Mouse (Mus musculus) gastrocnemius, adult 2 months (tissue): ENCODE data around the gene Ndufa4l2. TPM values are rescaled to one million over a fixed set of nuclear protein-coding genes. Genes with fewer than 3 reads are reported as not detected.
A peak's percentile ranks its signal among the peaks of the same experiment; 100 is the strongest.

Source experiments
- DNase-seq: peaks from one replicate; pipeline ENCODE4 v3.0.0; 2022
- H3K27ac ChIP-seq: fragments of 200-600 bp; 2 replicates; pipeline ENCODE4 v1.8.1; 2022; ENCODE audit warnings: mild to moderate bottlenecking
- H3K4me3 ChIP-seq: fragments of 200-600 bp; 2 replicates; pipeline ENCODE4 v1.8.1; 2022; ENCODE audit warnings: mild to moderate bottlenecking, moderate library complexity
- CTCF ChIP-seq: fragments of 200-600 bp; IDR thresholded peaks from 2 replicates; pipeline ENCODE4 v1.8.1; 2022; ENCODE audit warnings: antibody characterized with exemption, mild to moderate bottlenecking, moderate library complexity
- intact Hi-C: fragments of 180-260 bp; cut with DNase I; formaldehyde crosslinking; loops from one replicate; pipeline ENCODE4 v1.15.1; 2025
- total RNA-seq, 2 experiments: library from RNA; stranded (reverse); gene quantifications; 2 replicates each; pipeline ENCODE4 v1.2.3; 2021

The Ndufa4l2 gene
- total RNA-seq, 2 experiments from 2014 or later, result 8.1 to 16.5 TPM

DNA sequence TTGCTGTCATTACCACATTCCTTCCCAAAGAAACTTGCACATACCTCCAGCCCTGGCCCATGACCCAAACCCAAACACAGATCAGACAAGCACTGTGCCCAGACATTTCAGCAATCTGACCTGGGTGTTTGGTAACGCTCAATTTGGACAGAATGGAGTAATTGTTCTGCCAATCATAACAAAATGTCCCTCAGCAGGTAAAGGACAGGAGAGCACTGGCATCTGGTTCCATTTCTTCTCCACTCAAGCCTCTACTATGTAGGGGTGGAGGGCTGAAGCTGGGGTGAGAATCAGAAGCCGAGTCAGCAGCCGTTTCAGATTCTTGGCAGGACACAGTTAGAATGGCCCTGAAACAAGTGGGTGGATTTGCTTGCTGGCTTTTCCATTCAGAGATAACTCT is 22.6 kb upstream of the Ndufa4l2 start:
- intact Hi-C loops, result no loop called here
- H3K27ac ChIP-seq, result peak overlapping the region; percentile 87

DNA sequence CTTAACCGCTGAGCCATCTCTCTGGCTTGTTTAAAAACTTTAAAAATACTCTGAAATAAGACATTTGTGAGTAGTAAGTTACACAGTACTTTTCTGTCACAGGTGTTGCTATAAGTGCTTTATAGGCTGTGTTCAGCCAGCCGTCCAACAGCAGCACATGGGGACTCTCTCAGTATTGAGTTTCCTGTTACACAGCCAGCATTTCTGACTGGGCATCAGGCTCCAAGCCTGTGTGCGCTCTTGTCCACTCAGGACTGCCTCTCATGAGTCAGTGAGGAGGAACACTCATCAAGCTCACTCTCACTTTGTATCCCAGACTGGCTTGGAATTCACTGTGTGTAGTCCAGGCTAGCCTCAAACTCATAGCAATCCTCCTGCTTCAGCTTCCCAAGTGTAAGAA is 18.6 kb upstream of the Ndufa4l2 start:
- intact Hi-C loops, result no loop called here
- peak; percentile 65 for DNase-seq

More for the DNA sequence above, 22.6 kb upstream of the Ndufa4l2 start:
- no peak for DNase-seq
- H3K4me3 ChIP-seq, result peak overlapping the region; percentile 27
- no peak for TF ChIP-seq CTCF

DNA sequence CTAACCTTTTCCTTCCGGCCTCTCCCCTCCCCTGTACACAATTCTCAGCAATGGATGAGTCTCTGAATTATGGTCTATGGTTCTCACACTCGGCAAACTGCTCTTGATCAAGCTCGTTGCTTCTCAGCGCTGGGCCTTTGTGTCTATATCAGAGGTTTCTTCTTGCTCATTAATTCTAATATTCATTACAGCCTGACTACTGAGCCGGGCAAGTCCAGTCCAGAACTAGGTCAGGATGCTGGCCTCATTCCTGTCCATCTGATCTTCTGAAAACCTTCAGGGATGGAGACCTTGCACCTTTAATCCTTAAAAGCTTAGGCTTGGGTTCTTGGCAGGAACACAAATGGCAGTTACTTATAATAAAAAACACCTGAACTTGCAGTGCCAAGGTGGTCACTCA is 15.3 kb upstream of the Ndufa4l2 start:
- Histone ChIP-seq H3K27ac (peak overlapping the region; percentile 97), H3K4me3 (no peak overlapping the region)
- intact Hi-C loops, result no loop called here
- no peak for TF ChIP-seq CTCF
- DNase-seq, result no peak

More for the DNA sequence above, 18.6 kb upstream of the Ndufa4l2 start:
- Histone ChIP-seq H3K4me3 (no peak overlapping the region), H3K27ac (peak overlapping the region; percentile 74)
- no peak for TF ChIP-seq CTCF

DNA sequence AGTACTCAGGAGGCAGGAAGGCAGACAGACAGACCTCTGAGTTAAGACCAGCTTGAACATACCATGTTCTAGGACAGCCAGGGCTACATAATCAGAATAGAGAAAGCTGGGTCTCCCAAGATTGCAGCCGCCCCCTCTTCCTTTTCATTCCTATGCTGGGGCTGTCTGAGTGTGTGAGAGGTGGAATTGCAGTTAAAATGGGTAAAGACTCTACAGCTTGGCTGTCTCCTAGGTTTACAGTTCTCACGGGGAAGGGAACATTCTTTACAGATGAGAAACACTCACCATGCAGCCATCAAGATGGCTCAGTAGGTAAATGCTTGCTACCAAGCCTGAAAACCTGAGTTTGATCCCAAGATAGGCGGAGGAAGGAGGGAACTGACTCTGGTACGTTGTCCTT is 14.7 kb upstream of the Ndufa4l2 start:
- intact Hi-C loops, result no loop called here
- TF ChIP-seq CTCF, result no peak
- no peak for DNase-seq

DNA sequence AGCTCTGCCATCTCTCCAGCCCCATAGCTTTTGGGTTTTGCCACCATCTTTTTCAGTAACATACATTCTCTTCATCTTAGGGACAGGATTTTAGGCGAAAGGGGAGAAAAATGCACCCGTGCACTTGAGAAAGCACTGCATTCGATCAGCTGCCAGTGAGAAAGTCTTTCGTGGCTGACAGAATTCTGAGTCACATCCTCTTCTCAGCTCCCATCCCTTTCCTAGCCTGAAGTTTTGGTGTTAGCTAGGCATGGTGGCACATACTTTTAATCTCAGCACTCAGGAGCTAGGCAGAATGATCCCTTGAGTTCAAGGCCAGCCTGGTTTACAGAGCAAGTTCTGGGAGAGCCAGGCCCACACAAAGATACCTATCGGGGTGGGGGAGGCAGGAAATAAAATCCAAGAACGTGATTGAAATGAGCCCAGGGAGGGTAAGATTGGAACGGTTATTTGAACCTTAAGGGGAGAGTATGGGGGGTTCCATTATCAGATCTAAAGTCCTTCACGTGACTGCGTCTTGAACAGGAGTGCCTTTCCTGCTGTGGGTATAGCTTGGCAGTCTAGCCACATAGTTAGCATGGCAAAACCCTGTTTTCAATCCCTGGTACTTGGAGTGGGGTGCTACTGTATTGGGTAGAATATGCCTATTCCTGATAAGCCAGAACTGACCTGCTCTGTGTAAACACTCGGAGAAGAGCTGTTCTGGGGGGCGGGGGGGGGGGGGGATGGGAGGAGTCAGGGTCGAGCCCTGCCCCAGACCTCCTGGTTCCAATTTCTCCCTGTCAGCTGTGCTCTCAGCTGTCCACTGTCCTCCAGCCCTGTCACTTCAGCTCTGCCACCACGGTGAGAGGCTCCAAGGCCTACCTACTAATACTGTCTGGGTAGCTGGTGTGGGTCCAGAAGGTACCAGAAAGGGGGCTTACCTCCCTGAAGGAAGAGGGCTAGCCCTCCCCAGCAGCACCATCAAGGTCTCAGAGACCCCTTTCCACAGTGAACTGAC is 13.6 kb upstream of the Ndufa4l2 start, which contains the start of gene Stac3:
Stac3 (plus strand) TSS at position 793 of the 1,000 bp plus-strand sequence.
- TF ChIP-seq CTCF, result no peak
- H3K27ac ChIP-seq, result peak within 1 kb of the TSS; percentile 97
- DNase-seq, result peak; percentile 82

More for the DNA sequence above, 14.7 kb upstream of the Ndufa4l2 start:
- no peak overlapping the region for H3K4me3 ChIP-seq
- H3K27ac ChIP-seq, result peak overlapping the region; percentile 97

DNA sequence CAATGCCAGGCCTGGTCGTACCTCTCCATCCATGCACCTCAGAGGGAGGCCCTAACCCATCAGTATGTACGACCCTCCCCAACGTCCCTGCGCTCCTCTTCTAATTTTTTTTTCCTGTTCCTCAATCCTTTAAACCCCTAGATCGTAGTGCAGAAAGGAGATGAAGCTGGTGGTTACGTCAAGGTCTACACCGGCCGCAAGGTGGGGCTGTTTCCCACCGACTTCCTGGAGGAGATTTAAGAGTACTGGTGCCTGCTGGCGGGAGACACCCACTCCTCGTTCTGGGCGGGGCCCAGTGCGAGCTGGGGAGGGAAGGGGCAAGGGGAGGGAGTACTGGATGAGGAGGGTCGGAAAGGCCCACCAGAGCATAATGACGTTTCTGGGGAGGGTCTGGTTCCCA is 6.5 kb upstream of the Ndufa4l2 start:
- DNase-seq, result peak; percentile 82
- peak; percentile 70 for TF ChIP-seq CTCF
- intact Hi-C loops, result no loop called here
- H3K27ac ChIP-seq, result peak overlapping the region; percentile 5; the same call in 1 of the 2 replicates
- H3K4me3 ChIP-seq, result peak overlapping the region; percentile 66

More for the DNA sequence above, 13.6 kb upstream of the Ndufa4l2 start, which contains the start of gene Stac3:
- peak within 1 kb of the TSS; percentile 77 for H3K4me3 ChIP-seq
- intact Hi-C loops, result no loop called here

DNA sequence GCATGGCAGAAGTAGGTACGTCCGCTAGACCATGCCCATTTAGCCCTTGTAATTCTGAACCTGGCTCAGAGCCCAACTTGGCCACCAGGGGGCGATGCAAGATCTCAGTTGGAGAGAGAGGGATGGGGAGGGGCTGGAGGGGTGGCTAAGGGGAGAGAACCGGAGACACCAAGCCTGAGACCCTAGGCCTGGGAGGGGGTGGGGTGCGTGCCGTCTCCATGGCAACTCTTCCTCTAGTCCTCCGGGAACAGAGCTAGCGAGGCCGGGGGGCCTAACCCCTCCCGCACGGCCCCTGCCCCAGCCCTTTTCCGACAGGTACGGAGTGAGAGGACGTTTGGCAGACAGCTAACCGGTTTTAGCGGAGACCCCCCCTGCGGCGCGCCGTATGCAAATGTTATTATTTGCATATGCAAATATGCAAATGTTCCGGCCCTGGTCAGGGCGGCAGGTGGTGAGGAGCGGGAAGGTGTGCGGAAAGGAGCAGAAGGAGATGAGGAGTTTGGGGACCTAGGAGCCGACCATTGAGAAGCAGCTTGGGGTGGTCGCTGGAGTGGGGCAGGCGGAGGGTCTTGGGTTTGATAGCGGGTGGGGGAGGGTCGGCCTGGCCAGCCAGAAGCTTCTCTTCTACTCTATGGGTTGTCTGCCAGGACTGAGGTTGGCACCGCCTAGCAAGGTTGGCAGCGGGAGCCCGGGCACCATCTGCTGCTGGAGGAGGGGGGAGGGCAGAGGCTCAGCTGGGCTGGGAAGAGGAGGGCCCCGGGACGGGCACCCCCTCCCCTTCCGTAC is 5.5 kb upstream of the Ndufa4l2 start:
- peak overlapping the region; percentile 66 for H3K4me3 ChIP-seq
- intact Hi-C loops, result no loop called here
- peak; percentile 88 for DNase-seq
- H3K27ac ChIP-seq, result peak overlapping the region; percentile 48; the same call in 1 of the 2 replicates
- peak; percentile 68 for TF ChIP-seq CTCF

DNA sequence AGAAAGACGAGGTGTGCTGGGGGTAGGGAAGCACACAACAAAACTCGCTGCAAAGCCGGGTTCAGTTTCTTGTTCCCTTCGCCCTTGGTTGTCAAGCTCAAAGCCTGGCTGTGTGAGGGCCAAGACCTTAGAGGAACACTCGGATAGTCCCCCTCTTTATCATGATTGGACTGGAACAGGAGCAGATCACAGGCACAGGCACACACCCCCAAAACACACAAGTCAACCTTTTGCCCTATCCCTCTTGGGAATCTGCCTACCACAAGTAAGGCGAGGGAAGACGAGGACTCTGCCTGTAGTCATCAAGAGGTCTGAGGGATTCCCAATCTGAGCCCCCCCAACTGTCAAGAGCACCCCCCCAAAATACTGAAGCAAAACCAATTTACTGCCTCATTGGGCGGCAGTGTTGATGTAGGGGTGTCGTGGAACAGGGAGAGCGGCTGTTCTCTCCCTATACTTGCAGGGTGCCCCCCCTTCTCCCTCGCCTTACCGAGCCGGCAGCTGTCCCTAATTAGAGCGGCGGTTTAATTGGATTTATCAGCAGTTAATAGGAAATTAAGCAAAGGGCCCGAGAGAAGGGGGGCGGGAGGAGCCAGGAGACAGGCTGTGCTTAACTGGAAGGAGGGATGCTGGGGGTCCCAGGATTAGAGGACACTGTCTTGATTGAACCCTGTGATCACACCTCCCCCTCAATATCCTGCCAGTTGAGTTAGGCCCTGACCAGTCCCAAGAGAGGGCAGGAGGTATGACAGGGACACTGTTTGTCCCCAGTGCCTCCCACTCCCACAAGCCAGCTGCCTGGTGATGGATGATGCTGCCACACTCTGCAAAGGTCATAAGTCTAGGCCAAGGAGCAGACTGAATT is 4.7 kb upstream of the Ndufa4l2 start:
- no peak overlapping the region; the same call in 1 of the 2 replicates for H3K27ac ChIP-seq
- TF ChIP-seq CTCF, result no peak
- no peak for DNase-seq
- intact Hi-C loops, result no loop called here
- H3K4me3 ChIP-seq, result peak overlapping the region; percentile 66

DNA sequence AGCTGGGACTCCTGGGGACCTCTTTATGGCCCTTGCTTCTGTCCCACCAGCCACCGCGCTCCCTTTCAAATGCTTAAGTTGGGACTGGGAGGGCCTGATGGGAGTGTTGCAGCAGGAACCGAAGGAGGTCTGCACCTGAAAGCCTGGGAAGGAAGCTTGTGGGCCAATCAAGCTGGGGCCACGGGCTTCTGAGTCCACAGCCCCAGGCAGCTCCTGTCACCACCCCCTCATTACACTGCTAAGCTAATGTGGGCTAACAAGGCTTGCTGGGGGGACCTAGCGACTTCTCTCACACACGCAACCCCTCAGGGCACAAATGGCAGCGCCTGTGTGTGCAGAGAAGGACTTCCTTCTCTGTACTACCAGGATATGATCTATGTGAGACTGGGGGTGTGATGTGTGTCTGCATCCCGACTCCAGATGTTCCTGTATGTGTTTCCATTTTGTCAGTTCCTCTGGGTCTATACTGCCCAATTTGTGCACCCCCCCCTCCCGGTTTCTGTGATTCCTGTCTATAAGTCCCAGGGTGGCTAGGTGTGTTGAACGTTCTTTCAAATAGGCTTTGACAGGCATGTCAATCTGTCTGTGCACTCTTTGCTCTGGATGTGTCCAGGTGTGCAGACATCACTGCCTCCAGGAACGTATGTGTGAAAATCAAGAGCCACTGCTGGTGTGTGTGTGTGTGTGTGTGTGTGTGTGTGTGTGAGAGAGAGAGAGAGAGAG is 3.7 kb upstream of the Ndufa4l2 start:
- no peak for DNase-seq
- Histone ChIP-seq H3K27ac (no peak overlapping the region), H3K4me3 (peak overlapping the region; percentile 83)
- intact Hi-C loops, result no loop called here
- no peak for TF ChIP-seq CTCF

DNA sequence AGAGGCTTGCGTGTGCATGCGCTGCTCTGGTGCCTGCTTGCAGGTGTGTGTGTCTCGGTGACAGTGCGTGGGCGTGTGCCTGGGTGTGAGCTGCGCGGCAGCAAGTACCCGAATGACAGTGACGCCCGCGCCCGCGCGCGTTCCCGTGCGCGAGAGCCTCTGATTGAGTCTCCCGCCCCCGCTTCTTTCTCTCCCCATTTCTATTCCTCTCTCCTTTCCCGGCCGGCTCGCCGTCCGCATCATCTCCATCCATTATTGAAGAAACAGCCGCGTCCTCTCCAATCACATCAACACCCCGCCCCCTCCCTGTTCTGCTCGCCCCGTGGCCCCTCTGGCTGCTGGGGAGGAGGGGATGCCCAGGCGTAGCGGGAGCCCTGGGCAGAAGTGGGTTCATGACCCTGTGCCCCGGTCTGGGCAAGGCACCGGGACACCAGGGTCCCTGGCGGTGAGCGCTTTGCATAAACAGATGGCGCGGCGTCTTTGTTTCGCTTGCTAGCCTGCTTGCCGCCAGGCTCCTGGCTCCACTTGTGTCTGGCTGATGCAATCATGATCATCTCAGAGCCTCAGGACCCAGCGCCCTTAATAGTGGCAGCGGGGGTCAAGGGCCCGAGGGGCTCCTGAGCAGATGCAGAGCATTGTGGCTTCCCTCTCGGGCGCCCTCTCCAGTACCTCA is 3.0 kb upstream of the Ndufa4l2 start:
- peak; percentile 64 for DNase-seq
- peak overlapping the region; percentile 50 for H3K27ac ChIP-seq
- peak overlapping the region; percentile 83 for H3K4me3 ChIP-seq
- intact Hi-C loops, result no loop called here
- peak; percentile 48 for TF ChIP-seq CTCF

DNA sequence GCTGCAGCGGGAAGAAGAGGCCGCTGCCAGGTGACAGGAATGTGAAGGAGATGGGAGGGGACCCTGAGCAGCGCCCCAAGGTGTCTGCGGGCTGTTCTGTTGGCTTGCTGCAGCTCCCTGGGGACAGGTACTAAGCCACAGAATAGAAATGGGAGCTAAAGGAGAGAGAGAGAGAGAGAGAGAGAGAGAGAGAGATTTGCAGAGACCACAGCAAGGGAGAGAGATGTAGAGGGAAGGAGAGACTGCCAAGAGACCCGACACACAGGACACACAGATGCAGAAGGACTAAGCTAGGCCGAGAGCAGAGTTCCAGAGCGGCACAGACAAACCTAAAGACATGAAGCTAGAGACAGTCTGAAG is 2.5 kb upstream of the Ndufa4l2 start:
- intact Hi-C loops, result no loop called here
- Histone ChIP-seq H3K27ac (peak overlapping the region; percentile 50), H3K4me3 (peak overlapping the region; percentile 83)
- DNase-seq, result no peak
- TF ChIP-seq CTCF, result no peak
